Mouse (Mus musculus): ENCODE measurements around the gene Ankrd34a.

GRCm38 (mm10) chr3:96632058-96632457 is 35.6 kb downstream of the Ankrd34a start:
- TF ChIP-seq BHLHE40 (IDR thresholded peaks at IDR 0.05; ENCODE audit: low read depth, low read length) (no peak), POLR2A (IDR thresholded peaks at IDR 0.05; ENCODE audit: low read depth, low read length) (no peak), ETS1 (conservative IDR thresholded peaks at IDR 0.05; ENCODE audit: low read depth, low read length) (no peak), SMC3 (IDR thresholded peaks at IDR 0.05; ENCODE audit: low read depth, low read length) (no peak), KAT2A (IDR thresholded peaks at IDR 0.05; ENCODE audit: insufficient replicate concordance, low read length) (no peak), CTCF (conservative IDR thresholded peaks at IDR 0.05 in 1 of 2, IDR thresholded peaks at IDR 0.05 in 1 of 2; ENCODE audit: low read depth in 2 of 2, low read length in 2 of 2) (no peak)

All from CH12.LX (cell line).